ENCODE assay signal across 10 mouse cellular contexts in the genomic region with DNA sequence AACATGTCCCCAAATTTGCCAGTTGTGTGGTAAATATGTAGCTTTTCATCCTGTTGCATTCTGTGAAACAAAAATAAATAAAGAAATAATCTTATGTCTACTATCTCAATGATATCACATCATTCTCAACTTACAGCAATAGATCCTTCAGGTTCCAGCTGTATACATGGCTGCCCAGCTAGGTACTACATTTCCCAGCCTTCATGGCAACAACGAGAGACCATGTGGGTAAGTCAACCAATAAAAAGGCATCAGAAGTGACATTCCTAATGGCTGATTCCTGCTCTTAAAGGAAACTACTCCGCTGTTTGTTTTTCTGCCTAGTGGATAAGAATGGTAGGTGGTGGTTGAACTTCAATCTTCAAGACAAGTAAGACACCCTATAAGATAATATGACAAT.
DNase-seq lines count a peak whose midpoint lies in the region; ATAC-seq and TF ChIP-seq lines count a peak whose summit lies in the region.
"Had no signal": no experiment of that assay in that cellular context is flagged by ENCODE, and none has a peak within 500 bp of the region (broad histone marks: within the 10 kb centered on the region; RNA-seq: fewer than 3 reads in every experiment).

No protein-coding gene starts in this region.

- WGBS in kidney, embryonic 15.5 days = 57% methylated on average over 2 of the region's 2 CpGs
- WGBS in hindbrain, embryonic 12.5 days = 80% methylated on average over 2 of the region's 2 CpGs

- H3K4me2 ChIP-seq in kidney, embryonic 15.5 days = no peak overlapping the region
- no peak overlapping the region for H3K4me2 ChIP-seq in hindbrain, embryonic 12.5 days (replicated peaks)
- H3K4me2 ChIP-seq in myocyte (ENCODE audit: low read depth) = no peak overlapping the region
- H3K4me2 ChIP-seq: embryonic facial prominence, embryonic 12.5 days; heart, embryonic 13.5 days had no signal

- no peaks in the 10 kb centered on the region for H3K9me3 ChIP-seq in kidney, embryonic 15.5 days (replicated peaks)
- H3K9me3 ChIP-seq in hindbrain, embryonic 12.5 days (replicated peaks) = no peaks in the 10 kb centered on the region
- H3K9me3 ChIP-seq: embryonic facial prominence, embryonic 12.5 days; heart, embryonic 13.5 days had no signal

- no peak for DNase-seq in kidney, postnatal 25 days
- DNase-seq in R1 (ENCODE audit: low read depth, low spot score) = peak; percentile 2
- DNase-seq in layer of hippocampus, adult 9-10 months (ENCODE audit: low spot score) = no peak
- DNase-seq in thymus, postnatal 4 days = no peak
- DNase-seq: lung, adult 2 months had no signal

- no peaks in the 10 kb centered on the region for H3K36me3 ChIP-seq in kidney, embryonic 15.5 days
- no peaks in the 10 kb centered on the region for H3K36me3 ChIP-seq in hindbrain, embryonic 12.5 days
- H3K36me3 ChIP-seq in myocyte (ENCODE audit: control insufficient read depth, insufficient read depth) = no peaks in the 10 kb centered on the region
- H3K36me3 ChIP-seq: embryonic facial prominence, embryonic 12.5 days; heart, embryonic 13.5 days had no signal

- H3K79me2 ChIP-seq in myocyte (ENCODE audit: control insufficient read depth, insufficient read depth) = no peaks in the 10 kb centered on the region

- peaks cover 23% of the 10 kb centered on the region for H3K27me3 ChIP-seq in kidney, embryonic 15.5 days
- H3K27me3 ChIP-seq in hindbrain, embryonic 12.5 days = peaks cover 5% of the 10 kb centered on the region; the same call in 1 of the 2 replicates
- no peaks in the 10 kb centered on the region for H3K27me3 ChIP-seq in myocyte (ENCODE audit: control insufficient read depth, insufficient read depth, insufficient read length)
- H3K27me3 ChIP-seq: embryonic facial prominence, embryonic 12.5 days; heart, embryonic 13.5 days had no signal

- H3K4me1 ChIP-seq in kidney, embryonic 15.5 days = no peaks in the 10 kb centered on the region
- no peaks in the 10 kb centered on the region for H3K4me1 ChIP-seq in hindbrain, embryonic 12.5 days
- H3K4me1 ChIP-seq: embryonic facial prominence, embryonic 12.5 days; heart, embryonic 13.5 days had no signal

- H3K27ac ChIP-seq in kidney, embryonic 15.5 days = no peak overlapping the region
- no peak overlapping the region for H3K27ac ChIP-seq in hindbrain, embryonic 12.5 days
- H3K27ac ChIP-seq: embryonic facial prominence, embryonic 12.5 days; heart, embryonic 13.5 days had no signal

- ATAC-seq in kidney, embryonic 15.5 days (replicated peaks; ENCODE audit: low FRiP score) = peak; percentile 77; the same call in 1 of the 2 replicates
- ATAC-seq in hindbrain, embryonic 12.5 days (ENCODE audit: low FRiP score) = peak; percentile 80

- TF ChIP-seq POLR2A in myocyte (IDR thresholded peaks at IDR 0.05; ENCODE audit: insufficient read length, low read depth) = no peak

- no peak overlapping the region for H3K4me3 ChIP-seq in kidney, embryonic 15.5 days (replicated peaks)
- no peak overlapping the region for H3K4me3 ChIP-seq in hindbrain, embryonic 12.5 days
- H3K4me3 ChIP-seq in myocyte = no peak overlapping the region
- H3K4me3 ChIP-seq: embryonic facial prominence, embryonic 12.5 days; heart, embryonic 13.5 days had no signal

- H3K9ac ChIP-seq in kidney, embryonic 15.5 days = no peak overlapping the region
- no peak overlapping the region for H3K9ac ChIP-seq in hindbrain, embryonic 12.5 days
- H3K9ac ChIP-seq: embryonic facial prominence, embryonic 12.5 days; heart, embryonic 13.5 days had no signal

- no peak overlapping the region for H3ac ChIP-seq in myocyte (ENCODE audit: control insufficient read depth, insufficient read length)

TF ChIP-seq in myocyte, 11 proteins besides CTCF, POLR2A, EP300 and RAD21:
- TF ChIP-seq POLR2AphosphoS2 (IDR thresholded peaks at IDR 0.05; ENCODE audit: insufficient read length, low read depth) (no peak), MYOG (IDR thresholded peaks at IDR 0.05; ENCODE audit: control insufficient read depth in 1 of 3, insufficient read depth in 1 of 3, insufficient read length in 2 of 3, low read depth in 2 of 3) (no peak), USF1 (IDR thresholded peaks at IDR 0.05; ENCODE audit: low read depth) (peak; percentile 45)
